Mouse (Mus musculus) forebrain, embryonic 14.5 days (tissue): Measurements from ENCODE around the gene Prkn. TPM values are rescaled to one million over a fixed set of nuclear protein-coding genes. Genes with fewer than 3 reads are reported as not detected.

Experiments used
- ATAC-seq: fragments of 200-750 bp; cut with Nextera tagmentation; 2 replicates; pipeline ENCODE4 v1.8.0; 2017; ENCODE audit warnings: mild to moderate bottlenecking, moderate library complexity
- DNase-seq: peaks from one replicate; pipeline ENCODE4 v3.0.0-alpha.2; 2015; ENCODE audit warnings: low spot score
- H3K27ac ChIP-seq: fragments of 300-500 bp; sonication (generic); 2 replicates; pipeline ENCODE4 v1.5.1; 2014; ENCODE audit warnings: low read depth, mild to moderate bottlenecking, control low read depth, low read length, moderate library complexity
- H3K27me3 ChIP-seq: fragments of 300-500 bp; sonication (generic); replicated peaks from 2 replicates; pipeline ENCODE4 v1.6.1; 2014; ENCODE audit warnings: low read length, control low read depth, mixed read lengths; ENCODE audit not compliant: control insufficient read depth, insufficient read depth
- H3K36me3 ChIP-seq: fragments of 300-500 bp; sonication (generic); 2 replicates; pipeline ENCODE4 v1.6.1; 2014; ENCODE audit warnings: low read length, control low read depth; ENCODE audit not compliant: control insufficient read depth, insufficient read depth
- H3K4me1 ChIP-seq: fragments of 300-500 bp; sonication (generic); 2 replicates; pipeline ENCODE4 v1.6.1; 2014; ENCODE audit warnings: antibody characterized with exemption, low read length, control low read depth; ENCODE audit not compliant: control insufficient read depth, insufficient read depth
- H3K4me2 ChIP-seq: fragments of 300-500 bp; sonication (generic); 2 replicates; pipeline ENCODE4 v1.6.1; 2014; ENCODE audit warnings: mild to moderate bottlenecking, control low read depth, low read length
- H3K4me3 ChIP-seq: fragments of 300-500 bp; sonication (generic); 2 replicates; pipeline ENCODE4 v1.5.1; 2014; ENCODE audit warnings: low read depth, low read length, control low read depth
- H3K9ac ChIP-seq: fragments of 300-500 bp; sonication (generic); 2 replicates; pipeline ENCODE4 v1.6.1; 2014; ENCODE audit warnings: mild to moderate bottlenecking, low read length, control low read depth, moderate library complexity
- H3K9me3 ChIP-seq: fragments of 300-500 bp; sonication (generic); replicated peaks from 2 replicates; pipeline ENCODE4 v1.6.1; 2016; ENCODE audit warnings: low read length, control low read depth, mixed read lengths; ENCODE audit not compliant: control insufficient read depth
- WGBS: fragments of 180-500 bp; shearing (Covaris S2); extraction: QIAGEN DNeasy Blood & Tissue Kit; methylation state at CpG from one replicate; pipeline ENCODE4 v1.1.7; 2014; 5-methylcytosine and 5-hydroxymethylcytosine counted together
- polyA plus RNA-seq: library from polyadenylated mRNA; unstranded; fragments of >200 nt; fragmentation: Nextera tagmentation; extraction: Ambion mirVana; gene quantifications from 2 replicates; pipeline ENCODE4 v1.2.1, GENCODE M21; 2014

Prkn gene
- polyA plus RNA-seq, 1 experiment from 2014 or later: 1.6 TPM

DNA sequence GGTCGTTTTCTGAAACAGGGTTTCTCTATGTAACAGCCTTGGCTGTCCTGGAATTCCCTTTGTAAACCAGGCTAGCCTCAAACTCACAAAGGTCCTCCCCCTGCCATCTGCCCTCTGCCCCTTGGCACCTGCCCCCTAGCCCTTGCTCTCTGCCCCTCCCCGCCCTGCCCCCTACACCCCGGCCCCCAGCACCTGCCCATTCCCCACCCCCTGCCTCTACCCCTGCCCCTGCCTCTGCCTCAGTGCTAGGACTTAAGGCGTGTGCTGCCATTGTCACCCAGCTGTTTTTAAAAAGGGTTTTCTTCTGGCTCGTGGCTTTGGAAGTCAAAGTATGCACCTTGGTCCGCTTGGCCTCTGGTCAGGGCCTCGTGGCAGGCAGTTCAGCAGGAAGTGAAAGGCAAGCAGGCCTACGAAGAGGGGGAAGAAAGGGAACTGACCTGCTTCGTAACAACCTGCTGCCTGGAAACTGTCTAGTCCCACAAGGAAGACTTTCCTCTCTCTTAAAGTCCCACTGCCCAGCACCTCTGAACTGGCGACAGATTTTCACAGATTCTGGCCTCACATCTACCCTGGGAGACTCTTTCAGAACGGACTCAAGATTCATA is 1190.5 kb downstream of the Prkn start:
- Histone ChIP-seq H3K27me3 (no peaks in the 10 kb centered on the region), H3K4me2 (peak overlapping the region; percentile 8; the same call in 1 of the 2 replicates), H3K36me3 (no peaks in the 10 kb centered on the region), H3K4me3 (no peak overlapping the region), H3K27ac (no peak overlapping the region), H3K9ac (no peak overlapping the region), H3K4me1 (peaks cover 3% of the 10 kb centered on the region; the same call in 1 of the 2 replicates), H3K9me3 (no peaks in the 10 kb centered on the region)
- 8% methylated on average over 11 of the region's 11 CpGs for WGBS
- DNase-seq: no peak
- no peak for ATAC-seq

DNA sequence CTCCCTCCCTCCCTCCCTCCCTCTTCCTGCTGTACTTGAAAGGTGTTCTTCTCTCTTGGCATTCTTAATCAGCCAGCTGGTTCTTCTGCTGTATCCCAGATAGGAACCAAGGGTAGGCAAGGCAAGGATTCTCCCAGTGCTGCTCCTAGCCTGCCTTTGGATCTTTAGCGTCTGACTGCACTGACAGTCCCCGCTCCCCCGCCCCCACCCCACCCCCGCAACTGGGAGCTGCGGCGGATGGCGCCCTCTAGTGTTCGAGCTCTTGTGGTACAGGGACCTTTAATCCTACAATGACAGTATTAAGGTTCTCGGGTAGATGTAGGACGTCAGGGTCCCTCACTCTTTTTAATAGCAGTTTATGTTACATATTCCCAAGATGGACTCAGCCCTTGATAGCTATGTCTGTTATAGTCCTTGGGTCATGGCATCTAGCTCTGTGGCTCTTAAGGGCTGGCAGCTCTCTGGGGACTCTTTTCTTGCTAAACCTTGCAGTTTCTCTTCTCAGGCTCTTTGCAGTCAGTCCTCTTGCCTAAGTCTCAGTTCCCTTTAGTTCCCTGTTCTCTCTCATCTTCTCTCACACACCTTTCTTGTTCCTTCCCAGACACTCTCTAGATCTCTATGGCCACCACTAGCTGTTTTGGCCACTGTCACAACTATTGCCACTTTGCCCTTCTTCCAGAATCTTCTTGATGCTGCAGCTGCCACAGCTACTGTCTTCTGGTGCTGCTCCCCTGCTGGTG is 1191.2 kb downstream of the Prkn start:
- ATAC-seq: peak; percentile 79
- no peak overlapping the region for H3K4me2 ChIP-seq
- no peaks in the 10 kb centered on the region for H3K9me3 ChIP-seq
- H3K4me3 ChIP-seq: no peak overlapping the region
- peaks cover 3% of the 10 kb centered on the region; the same call in 1 of the 2 replicates for H3K4me1 ChIP-seq
- under 1% methylated on average over 10 of the region's 10 CpGs for WGBS
- no peak overlapping the region for H3K27ac ChIP-seq
- H3K27me3 ChIP-seq: no peaks in the 10 kb centered on the region
- no peaks in the 10 kb centered on the region for H3K36me3 ChIP-seq
- H3K9ac ChIP-seq: no peak overlapping the region
- DNase-seq: peak; percentile 79

DNA sequence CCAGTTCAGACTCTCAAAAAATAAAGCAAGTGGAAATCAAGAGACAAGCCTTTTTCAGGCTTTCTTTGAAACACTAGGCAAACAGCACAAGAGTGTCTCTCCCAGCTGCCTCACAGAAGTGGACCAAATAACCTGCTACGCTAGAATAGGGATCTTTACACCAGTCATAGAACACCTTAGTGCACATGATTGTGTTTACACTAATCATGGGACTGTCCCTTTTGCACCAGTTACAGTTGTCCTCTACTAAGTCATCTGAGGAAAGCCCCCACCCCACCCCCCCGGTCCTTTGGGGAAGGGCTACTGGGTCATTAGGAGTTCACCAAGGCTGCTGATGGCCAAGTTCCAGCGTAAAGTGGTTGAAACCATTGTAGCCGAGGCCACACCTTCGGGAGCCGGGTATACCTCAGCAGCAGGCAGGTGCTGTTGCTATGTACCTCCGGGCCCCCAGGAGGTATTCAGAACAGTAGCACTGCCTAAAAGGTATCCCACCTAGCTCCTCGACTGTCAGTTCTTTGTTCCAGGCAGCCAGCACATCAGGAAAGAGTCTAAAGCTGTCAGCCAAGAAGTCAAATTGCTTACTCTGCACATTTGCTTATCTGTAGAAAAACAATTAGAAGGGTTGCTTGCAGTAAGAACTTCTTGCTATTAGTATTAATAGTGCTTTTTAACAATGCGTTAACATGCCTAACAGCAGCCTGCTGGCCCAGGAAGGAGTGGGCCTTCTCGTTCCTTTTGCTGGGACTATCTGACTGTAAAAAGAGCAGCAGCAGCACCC is 1192.0 kb downstream of the Prkn start:
- no peaks in the 10 kb centered on the region for H3K9me3 ChIP-seq
- H3K4me2 ChIP-seq: no peak overlapping the region
- H3K9ac ChIP-seq: no peak overlapping the region
- no peak for ATAC-seq
- H3K4me1 ChIP-seq: peaks cover 3% of the 10 kb centered on the region; the same call in 1 of the 2 replicates
- no peak for DNase-seq
- H3K36me3 ChIP-seq: no peaks in the 10 kb centered on the region
- H3K27ac ChIP-seq: no peak overlapping the region
- H3K27me3 ChIP-seq: no peaks in the 10 kb centered on the region
- WGBS: 76% methylated on average over 10 of the region's 10 CpGs
- H3K4me3 ChIP-seq: no peak overlapping the region

DNA sequence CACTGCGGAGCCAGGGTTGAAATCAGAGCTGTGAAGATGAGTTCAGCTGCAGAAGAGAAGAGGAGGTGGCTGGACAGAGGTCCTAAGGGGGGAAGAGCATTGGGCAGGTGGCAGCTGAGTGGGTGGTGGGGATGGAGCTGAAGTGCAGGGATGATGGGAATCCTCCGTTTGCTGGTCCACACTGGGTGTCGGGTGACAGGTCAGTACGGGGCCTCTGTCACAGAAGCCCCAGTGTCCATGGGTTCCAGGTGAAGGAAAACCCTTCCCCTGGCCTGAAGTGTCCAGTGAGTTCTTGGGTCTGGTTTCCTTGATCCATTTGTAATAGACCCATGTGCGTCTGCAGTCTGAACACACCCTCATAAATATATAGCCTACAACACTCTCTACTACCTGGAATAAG is 1195.2 kb downstream of the Prkn start:
- 56% methylated on average over 5 of the region's 5 CpGs for WGBS
- H3K27me3 ChIP-seq: no peaks in the 10 kb centered on the region
- peaks cover 3% of the 10 kb centered on the region; the same call in 1 of the 2 replicates for H3K4me1 ChIP-seq
- no peaks in the 10 kb centered on the region for H3K9me3 ChIP-seq
- no peak overlapping the region for H3K4me2 ChIP-seq
- no peak overlapping the region for H3K4me3 ChIP-seq
- H3K36me3 ChIP-seq: no peaks in the 10 kb centered on the region
- no peak overlapping the region for H3K9ac ChIP-seq
- ATAC-seq (no peak), DNase-seq (no peak)
- H3K27ac ChIP-seq: no peak overlapping the region

DNA sequence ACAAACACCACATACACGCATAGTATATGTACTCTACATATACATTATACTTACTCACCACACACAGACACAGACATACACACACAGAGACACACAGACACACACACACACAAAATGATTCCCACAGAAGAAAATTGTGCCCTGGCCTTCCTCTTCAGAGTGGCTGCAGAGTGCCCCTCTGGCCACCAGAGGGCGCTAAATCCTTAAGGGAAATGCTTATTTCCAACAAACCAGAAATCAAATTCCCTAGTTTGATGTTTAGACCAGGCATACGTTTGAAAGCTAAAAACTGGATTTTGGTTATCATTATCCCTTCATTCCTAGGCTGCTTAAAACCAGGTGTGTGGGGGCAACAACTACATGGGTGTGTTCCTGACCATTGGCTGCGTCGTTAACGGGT is 1196.0 kb downstream of the Prkn start:
- DNase-seq (peak; percentile 89), ATAC-seq (peak; percentile 30; the same call in 1 of the 2 replicates)
- Histone ChIP-seq H3K4me3 (no peak overlapping the region), H3K27me3 (no peaks in the 10 kb centered on the region), H3K27ac (no peak overlapping the region), H3K9ac (no peak overlapping the region), H3K36me3 (no peaks in the 10 kb centered on the region), H3K4me2 (no peak overlapping the region), H3K9me3 (no peaks in the 10 kb centered on the region), H3K4me1 (no peaks in the 10 kb centered on the region)
- WGBS: 41% methylated on average over 6 of the region's 6 CpGs

DNA sequence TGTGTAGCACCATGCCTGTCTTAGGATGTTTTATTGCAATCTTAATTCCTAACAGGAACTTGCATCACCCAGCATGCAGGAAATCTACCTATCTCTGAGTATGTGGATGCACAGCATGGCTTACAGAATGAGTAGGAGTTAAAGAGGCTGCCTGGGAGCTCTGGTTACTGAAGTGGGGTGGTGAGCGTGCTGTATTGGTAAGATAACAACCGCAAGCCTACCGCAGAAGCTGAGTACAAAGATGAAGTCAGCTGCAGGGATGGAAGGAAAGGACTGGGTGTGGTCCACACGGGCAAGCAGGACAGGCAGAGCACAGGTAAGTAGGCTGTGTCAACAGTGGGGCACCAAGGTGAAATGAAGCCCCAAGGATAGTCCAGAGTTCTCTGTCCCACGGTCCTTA is 1196.9 kb downstream of the Prkn start:
- ATAC-seq: no peak
- no peak overlapping the region for H3K4me2 ChIP-seq
- no peaks in the 10 kb centered on the region for H3K36me3 ChIP-seq
- no peak for DNase-seq
- H3K27ac ChIP-seq: no peak overlapping the region
- no peaks in the 10 kb centered on the region for H3K4me1 ChIP-seq
- no peaks in the 10 kb centered on the region for H3K9me3 ChIP-seq
- H3K4me3 ChIP-seq: no peak overlapping the region
- no peaks in the 10 kb centered on the region for H3K27me3 ChIP-seq
- H3K9ac ChIP-seq: no peak overlapping the region
- 76% methylated on average over 5 of the region's 5 CpGs for WGBS

DNA sequence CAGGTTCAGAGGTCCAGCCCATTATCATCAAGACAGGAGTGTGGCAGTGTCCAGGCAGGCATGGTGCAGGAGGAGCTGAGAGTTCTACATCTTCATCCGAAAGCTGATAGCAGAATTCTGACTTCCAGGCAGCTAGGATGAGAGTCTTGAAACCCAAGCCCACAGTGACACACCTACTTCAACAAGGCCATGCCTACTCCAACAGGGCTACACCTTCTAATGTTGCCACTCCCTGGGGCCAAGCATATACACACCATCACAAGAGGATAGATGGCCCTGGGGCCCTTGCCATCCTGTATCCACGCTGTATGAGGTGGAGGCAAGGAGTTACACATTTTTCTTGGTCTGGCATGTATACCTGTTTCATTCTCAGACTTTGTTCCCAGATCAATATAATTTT is 1197.4 kb downstream of the Prkn start:
- Histone ChIP-seq H3K4me3 (no peak overlapping the region), H3K36me3 (no peaks in the 10 kb centered on the region), H3K4me2 (no peak overlapping the region), H3K27me3 (no peaks in the 10 kb centered on the region), H3K4me1 (no peaks in the 10 kb centered on the region), H3K9me3 (no peaks in the 10 kb centered on the region), H3K9ac (no peak overlapping the region), H3K27ac (no peak overlapping the region)
- ATAC-seq: no peak
- WGBS: 79% methylated on average over 2 of the region's 2 CpGs
- DNase-seq: no peak

DNA sequence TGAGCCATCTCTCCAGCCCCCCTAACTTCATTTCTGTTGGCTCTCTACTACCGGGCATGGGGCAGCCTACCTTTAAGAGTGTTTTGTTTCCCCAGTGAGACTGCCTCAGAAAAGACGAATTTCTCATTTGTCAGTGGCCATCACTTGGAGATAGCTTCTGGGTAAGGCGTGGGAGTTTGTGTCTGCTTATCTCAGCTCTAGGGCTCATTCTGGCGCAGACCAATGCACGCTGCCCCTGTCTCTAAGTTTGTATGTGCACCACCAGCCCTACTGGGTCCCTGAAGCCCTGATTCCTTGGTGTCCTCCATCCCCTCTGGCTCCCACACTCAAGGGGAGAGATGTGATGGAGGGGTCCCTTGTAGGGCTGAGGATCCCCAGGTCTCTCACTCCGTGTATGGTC is 1198.3 kb downstream of the Prkn start:
- H3K4me3 ChIP-seq: no peak overlapping the region
- DNase-seq: no peak
- WGBS: 75% methylated on average over 6 of the region's 6 CpGs

More for the DNA sequence above, 1198.3 kb downstream of the Prkn start:
- Histone ChIP-seq H3K4me1 (no peaks in the 10 kb centered on the region), H3K36me3 (no peaks in the 10 kb centered on the region), H3K4me2 (no peak overlapping the region), H3K9ac (no peak overlapping the region), H3K27me3 (no peaks in the 10 kb centered on the region), H3K27ac (no peak overlapping the region), H3K9me3 (no peaks in the 10 kb centered on the region)
- ATAC-seq: no peak
